Mouse (Mus musculus) olfactory bulb, adult 2 months (tissue): ENCODE data around the gene Rflna.

Source experiments
- CTCF ChIP-seq: fragments of 200-500 bp; IDR thresholded peaks from 2 replicates; pipeline ENCODE4 v1.5.1; 2012; ENCODE audit warnings: low read depth, mild to moderate bottlenecking, low read length, moderate library complexity; ENCODE audit not compliant: insufficient read depth
- POLR2A ChIP-seq: fragments of 200-500 bp; IDR thresholded peaks from 2 replicates; pipeline ENCODE4 v1.6.1; 2012; ENCODE audit warnings: mild to moderate bottlenecking, low read depth, low read length, moderate library complexity; ENCODE audit not compliant: insufficient read depth

DNA sequence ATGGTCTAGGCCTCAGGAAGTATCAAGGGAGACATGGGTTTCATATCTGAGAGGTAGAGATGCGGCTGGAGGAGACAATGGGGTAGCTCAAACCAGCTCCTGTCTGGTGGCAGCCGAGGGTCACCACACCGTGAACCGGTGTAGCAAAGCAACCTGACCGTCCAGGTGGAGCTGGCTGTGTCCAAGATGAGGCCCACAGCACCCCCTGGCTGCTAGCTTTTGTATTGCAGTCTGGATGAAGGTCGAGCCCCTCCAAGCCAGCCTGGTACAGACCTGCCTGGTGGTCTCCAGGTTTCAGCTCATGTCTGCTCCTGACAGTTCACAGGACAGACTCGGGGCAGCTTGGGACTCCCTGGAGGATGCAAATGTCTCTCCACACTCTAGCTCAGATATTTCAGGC, 11.5 kb downstream of the Rflna start:
- TF ChIP-seq CTCF (peak; percentile 83), POLR2A (no peak)
